Mouse (Mus musculus): ENCODE measurements at regions not wholly inside any gene's neighbourhood (a gene's known extent, or its start where the extent isn't known, plus 50 kb on each side); places are given as distances from the start of the nearest gene placed in this dataset.

GRCm38 (mm10) chr13:11490766-11491165, 616.0 kb downstream of the Ryr2 start:
- DNase-seq (ENCODE audit: low spot score in 2 of 2): no peak

- no peak for DNase-seq (ENCODE audit: low spot score in 2 of 2)
Observed at GRCm38 (mm10) chr13:11483142-11483541, 623.6 kb downstream of the Ryr2 start.

GRCm38 (mm10) chr13:11482701-11483100, 624.0 kb downstream of the Ryr2 start:
- DNase-seq (ENCODE audit: low spot score in 2 of 2): no peak

- DNase-seq (ENCODE audit: low spot score in 2 of 2): no peak
Observed at GRCm38 (mm10) chr13:11460251-11460650, 646.5 kb downstream of the Ryr2 start.

GRCm38 (mm10) chr13:11455113-11455512, 651.6 kb downstream of the Ryr2 start:
- DNase-seq (ENCODE audit: low spot score in 2 of 2): no peak

GRCm38 (mm10) chr13:11452448-11452847, 654.3 kb downstream of the Ryr2 start:
- no peak for DNase-seq (ENCODE audit: low spot score in 2 of 2)

GRCm38 (mm10) chr13:11432465-11433339, 674.0 kb downstream of the Ryr2 start:
- peak in 1 of 2 experiments; percentile 22 for DNase-seq (ENCODE audit: low spot score in 2 of 2)

GRCm38 (mm10) chr13:11426820-11427219, 679.9 kb downstream of the Ryr2 start:
- no peak for DNase-seq (ENCODE audit: low spot score in 2 of 2)

- DNase-seq (ENCODE audit: low spot score in 2 of 2): no peak
Observed at GRCm38 (mm10) chr13:11392027-11392426, 714.7 kb downstream of the Ryr2 start.

GRCm38 (mm10) chr13:11375452-11375851, 731.3 kb downstream of the Ryr2 start:
- no peak for DNase-seq (ENCODE audit: low spot score in 2 of 2)

- no peak for DNase-seq (ENCODE audit: low spot score in 2 of 2)
Observed at GRCm38 (mm10) chr13:11369456-11369855, 737.3 kb downstream of the Ryr2 start.

GRCm38 (mm10) chr13:11362872-11363271, 743.9 kb downstream of the Ryr2 start:
- DNase-seq (ENCODE audit: low spot score in 2 of 2): no peak

- no peak for DNase-seq (ENCODE audit: low spot score in 2 of 2)
Observed at GRCm38 (mm10) chr13:11348502-11348849, 758.3 kb downstream of the Ryr2 start.

- no peak for DNase-seq (ENCODE audit: low spot score in 2 of 2)
Observed at GRCm38 (mm10) chr13:11347787-11348501, 758.8 kb downstream of the Ryr2 start.

GRCm38 (mm10) chr13:11344500-11344899, 762.2 kb downstream of the Ryr2 start:
- DNase-seq (ENCODE audit: low spot score in 2 of 2): no peak

- peak in 1 of 2 experiments; percentile 37 for DNase-seq (ENCODE audit: low spot score in 2 of 2)
Observed at GRCm38 (mm10) chr13:11338297-11338616, 768.5 kb downstream of the Ryr2 start.

- DNase-seq (ENCODE audit: low spot score in 2 of 2): no peak
Observed at GRCm38 (mm10) chr13:11337610-11338296, 769.0 kb downstream of the Ryr2 start.

- DNase-seq (ENCODE audit: low spot score in 2 of 2): no peak
Observed at GRCm38 (mm10) chr13:11336958-11337357, 769.8 kb downstream of the Ryr2 start.

GRCm38 (mm10) chr13:11331991-11332390, 774.8 kb downstream of the Ryr2 start:
- DNase-seq (ENCODE audit: low spot score in 2 of 2): peak; percentile 22 to 26

- DNase-seq (ENCODE audit: low spot score in 2 of 2): peak in 1 of 2 experiments; percentile 14
Observed at GRCm38 (mm10) chr13:11308716-11309115, 798.0 kb downstream of the Ryr2 start.

GRCm38 (mm10) chr13:11295493-11295892, 811.3 kb downstream of the Ryr2 start:
- no peak for DNase-seq (ENCODE audit: low spot score in 2 of 2)

GRCm38 (mm10) chr13:11294689-11295088, 812.1 kb downstream of the Ryr2 start:
- DNase-seq (ENCODE audit: low spot score in 2 of 2): peak in 1 of 2 experiments; percentile 4
